Comparison of ENCODE assay signal across 19 mouse cellular contexts in the genomic region with DNA sequence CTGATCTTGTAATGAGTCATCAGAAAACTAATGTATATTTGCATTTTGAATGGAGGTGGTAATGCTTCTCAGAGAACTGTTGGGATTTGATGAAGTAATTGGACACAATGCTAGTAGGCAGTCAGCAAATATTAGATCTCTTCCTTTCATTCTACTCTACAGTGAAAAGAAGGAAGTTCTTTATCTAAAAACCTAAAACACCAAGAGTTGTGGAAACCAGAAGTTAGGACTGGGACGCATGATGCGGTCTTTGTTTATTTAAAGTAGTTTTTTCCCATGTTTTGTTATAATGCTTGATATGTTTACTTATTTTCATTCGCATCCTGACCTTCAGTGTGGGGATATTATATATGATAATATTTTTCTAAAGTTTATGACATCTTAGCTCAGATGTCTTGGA.
"Had no signal": no experiment of that assay in that cellular context is flagged by ENCODE, and none has a peak within 500 bp of the region (broad histone marks: within the 10 kb centered on the region; RNA-seq: fewer than 3 reads in every experiment).

No protein-coding gene starts in this region.

- H3K4me1 ChIP-seq: midbrain, embryonic 10.5 days; midbrain, embryonic 12.5 days; neural tube, embryonic 13.5 days; neural tube, embryonic 15.5 days had no signal

- DNase-seq: lung, adult 18-20 months; lung, embryonic 14.5 days; lung, postnatal 10 days; lung, postnatal 4 days; midbrain, embryonic 14.5 days; retina, postnatal 1 day; right cerebral cortex, adult 18-20 months; right cerebral cortex, postnatal 25 days; right cerebral cortex, postnatal 4 days; spleen, adult 18-20 months; thymus, adult 18-20 months; thymus, postnatal 14 days; thymus, postnatal 36 days had no signal

- ATAC-seq: midbrain, embryonic 16.5 days had no signal

- H3K27ac ChIP-seq: midbrain, embryonic 10.5 days; midbrain, embryonic 12.5 days; neural tube, embryonic 13.5 days; neural tube, embryonic 15.5 days had no signal

- H3K27me3 ChIP-seq: midbrain, embryonic 12.5 days; neural tube, embryonic 13.5 days; neural tube, embryonic 15.5 days had no signal

- H3K4me2 ChIP-seq: lung, embryonic 14.5 days; midbrain, embryonic 12.5 days; neural tube, embryonic 13.5 days; neural tube, embryonic 15.5 days had no signal

- H3K4me3 ChIP-seq: midbrain, embryonic 10.5 days; midbrain, embryonic 12.5 days; myocyte; neural tube, embryonic 13.5 days; neural tube, embryonic 15.5 days had no signal

- H3K9me3 ChIP-seq: midbrain, embryonic 10.5 days; midbrain, embryonic 12.5 days; neural tube, embryonic 13.5 days; neural tube, embryonic 15.5 days had no signal

- H3K9ac ChIP-seq: lung, embryonic 14.5 days; midbrain, embryonic 12.5 days; neural tube, embryonic 13.5 days; neural tube, embryonic 15.5 days had no signal
